Comparison of ENCODE assay signal across 26 mouse cellular contexts in the genomic region with DNA sequence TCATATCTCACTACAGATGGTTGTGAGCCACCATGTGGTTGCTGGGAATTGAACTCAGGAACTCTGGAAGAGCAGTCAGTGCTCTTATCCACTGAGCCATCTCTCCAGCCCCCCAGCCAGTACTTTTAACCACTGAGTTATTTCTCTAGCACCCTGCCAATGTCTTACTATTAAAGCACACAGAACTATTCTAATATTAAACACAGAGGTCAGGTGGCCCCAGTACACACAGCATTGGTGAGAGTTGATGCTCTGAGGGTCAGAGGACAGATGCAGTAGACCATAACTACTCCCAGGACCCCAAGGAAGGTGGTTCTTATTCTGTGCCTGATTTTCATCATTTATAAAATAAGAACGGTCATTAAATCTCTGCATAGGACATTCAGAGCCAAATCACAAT.
"Had no signal": no experiment of that assay in that cellular context is flagged by ENCODE, and none has a peak within 500 bp of the region (broad histone marks: within the 10 kb centered on the region; RNA-seq: fewer than 3 reads in every experiment).

No protein-coding gene starts in this region.

- H3K36me3 ChIP-seq: embryonic facial prominence, embryonic 10.5 days; embryonic facial prominence, embryonic 12.5 days; embryonic facial prominence, embryonic 13.5 days; embryonic facial prominence, embryonic 15.5 days; forebrain, embryonic 12.5 days; forebrain, embryonic 15.5 days had no signal

- H3K4me1 ChIP-seq: embryonic facial prominence, embryonic 13.5 days; embryonic facial prominence, embryonic 15.5 days; forebrain, embryonic 12.5 days; forebrain, embryonic 13.5 days; forebrain, embryonic 15.5 days had no signal

- H3K4me3 ChIP-seq: embryonic facial prominence, embryonic 10.5 days; embryonic facial prominence, embryonic 12.5 days; embryonic facial prominence, embryonic 13.5 days; embryonic facial prominence, embryonic 15.5 days; erythroblast, embryonic 14.5 days; forebrain, embryonic 10.5 days; forebrain, embryonic 12.5 days; forebrain, embryonic 13.5 days; forebrain, embryonic 15.5 days; gastrocnemius, adult 2 months had no signal

- DNase-seq: cerebellum, adult 2 months; cerebellum, adult 8-10 months; cerebellum, adult 9-10 months; cerebellum, adult 9-11 months; cerebellum, postnatal 10 days; cerebellum, postnatal 14 days; cerebellum, postnatal 25 days; cerebellum, postnatal 36 days; embryo, embryonic 11 days; forebrain, postnatal 0 days; gastrocnemius, adult 2 months; gastrocnemius, postnatal 10 days; gastrocnemius, postnatal 14 days; gastrocnemius, postnatal 25 days; gastrocnemius, postnatal 36 days; heart, adult 11 months; heart, adult 18-20 months had no signal

- H3K27me3 ChIP-seq: embryonic facial prominence, embryonic 12.5 days; embryonic facial prominence, embryonic 13.5 days; embryonic facial prominence, embryonic 15.5 days; forebrain, embryonic 12.5 days; forebrain, embryonic 13.5 days; forebrain, embryonic 15.5 days had no signal

- H3K9ac ChIP-seq: embryonic facial prominence, embryonic 12.5 days; embryonic facial prominence, embryonic 13.5 days; embryonic facial prominence, embryonic 15.5 days; forebrain, embryonic 12.5 days; forebrain, embryonic 13.5 days; forebrain, embryonic 15.5 days; forebrain, postnatal 0 days had no signal

- H3K27ac ChIP-seq: embryonic facial prominence, embryonic 10.5 days; embryonic facial prominence, embryonic 12.5 days; embryonic facial prominence, embryonic 13.5 days; embryonic facial prominence, embryonic 15.5 days; forebrain, embryonic 10.5 days; forebrain, embryonic 12.5 days; forebrain, embryonic 13.5 days; forebrain, embryonic 15.5 days had no signal
